Mouse (Mus musculus) heart, adult 2 months (tissue): ENCODE measurements at regions not wholly inside any gene's neighbourhood (a gene's known extent, or its start where the extent isn't known, plus 50 kb on each side); places are given as distances from the start of the nearest gene placed in this dataset.

Source experiments
- DNase-seq, 2 experiments: peaks; one replicate each; pipeline ENCODE4 v3.0.0; 2021
- H3K27ac ChIP-seq: fragments of 200-600 bp; 2 replicates; pipeline ENCODE4 v1.8.1; 2022
- H3K27me3 ChIP-seq: fragments of 200-500 bp; 2 replicates; pipeline ENCODE4 v1.6.1; 2012; ENCODE audit warnings: mild to moderate bottlenecking, low read length, inconsistent platforms, mixed read lengths; ENCODE audit not compliant: control insufficient read depth, insufficient read depth
- H3K36me3 ChIP-seq: fragments of 200-500 bp; 2 replicates; pipeline ENCODE4 v1.6.1; 2012; ENCODE audit warnings: low read length, inconsistent platforms; ENCODE audit not compliant: control insufficient read depth, insufficient read depth
- H3K4me1 ChIP-seq: fragments of 200-500 bp; 2 replicates; pipeline ENCODE4 v1.6.1; 2011; ENCODE audit warnings: low read length; ENCODE audit not compliant: control insufficient read depth, insufficient read depth
- H3K4me3 ChIP-seq: fragments of 200-600 bp; 2 replicates; pipeline ENCODE4 v1.8.1; 2022
- H3K79me2 ChIP-seq: fragments of 200-500 bp; replicated peaks from 2 replicates; pipeline ENCODE4 v1.6.1; 2012; ENCODE audit warnings: mild to moderate bottlenecking, inconsistent platforms, low read length, moderate library complexity, mixed read lengths; ENCODE audit not compliant: control insufficient read depth, insufficient read depth
- H3K9ac ChIP-seq: fragments of 200-500 bp; 2 replicates; pipeline ENCODE4 v1.6.1; 2012; ENCODE audit warnings: low read depth, mild to moderate bottlenecking, control low read depth, inconsistent platforms, low read length, mixed read lengths
- CTCF ChIP-seq: fragments of 200-600 bp; IDR thresholded peaks from 2 replicates; pipeline ENCODE4 v1.8.1; 2022; ENCODE audit warnings: antibody characterized with exemption, mild to moderate bottlenecking, moderate library complexity
- EP300 ChIP-seq: fragments of 200-500 bp; IDR thresholded peaks from 2 replicates; pipeline ENCODE4 v1.6.1; 2011; ENCODE audit warnings: low read depth, low read length, control low read depth; ENCODE audit not compliant: insufficient read depth
- POLR2A ChIP-seq: fragments of 200-500 bp; IDR thresholded peaks from 2 replicates; pipeline ENCODE4 v1.6.1; 2011; ENCODE audit warnings: mild to moderate bottlenecking, low read depth, low read length, control low read depth; ENCODE audit not compliant: insufficient read depth
- WGBS: fragments of 180-500 bp; shearing (Covaris S2); methylation state at CpG from one replicate; pipeline ENCODE4 v1.1.7; 2018; 5-methylcytosine and 5-hydroxymethylcytosine counted together
- intact Hi-C: fragments of 180-260 bp; cut with DNase I; formaldehyde crosslinking; loops from one replicate; pipeline ENCODE4 v1.15.1; 2025

DNA sequence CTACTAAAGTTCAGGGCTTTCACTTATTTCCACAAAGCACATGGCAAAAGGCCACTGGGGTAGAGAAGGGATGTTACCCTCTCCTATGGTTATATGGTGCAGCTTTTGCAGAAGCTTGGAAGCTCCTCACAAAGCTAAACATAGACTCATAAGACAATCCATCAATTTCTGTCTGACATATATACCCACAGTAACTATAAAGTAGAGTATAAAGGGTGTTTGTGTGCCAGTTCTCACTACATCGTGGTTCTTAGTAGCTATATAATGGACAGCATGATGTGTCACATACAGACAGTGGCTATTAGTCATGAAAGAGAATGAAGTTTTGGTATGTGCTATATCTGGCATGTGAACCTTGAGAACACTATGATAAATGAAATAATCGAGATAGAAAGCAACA is 51.2 kb upstream of the Kcnip4 start:
- H3K27ac ChIP-seq: no peak overlapping the region
- 36% methylated on average over 2 of the region's 2 CpGs for WGBS
- no peak overlapping the region for H3K9ac ChIP-seq
- no peak overlapping the region for H3K4me3 ChIP-seq
- intact Hi-C loops: no loop called here
- no peaks in the 10 kb centered on the region for H3K27me3 ChIP-seq
- H3K36me3 ChIP-seq: no peaks in the 10 kb centered on the region
- TF ChIP-seq CTCF: no peak
- no peak for TF ChIP-seq EP300
- no peak for TF ChIP-seq POLR2A
- no peaks in the 10 kb centered on the region for H3K4me1 ChIP-seq
- DNase-seq: no peak
- no peaks in the 10 kb centered on the region for H3K79me2 ChIP-seq
